Mouse (Mus musculus) stomach, postnatal 0 days (tissue): ENCODE measurements around the gene 2010003K11Rik.

ENCODE experiments used
- CTCF ChIP-seq: IDR thresholded peaks from 2 replicates; pipeline ENCODE4 v1.5.1; 2016; ENCODE audit warnings: antibody characterized with exemption, low read depth, mild to moderate bottlenecking, moderate library complexity
- EP300 ChIP-seq: optimal IDR thresholded peaks from 2 replicates; pipeline ENCODE3; 2016; ENCODE audit warnings: antibody characterized with exemption

DNA sequence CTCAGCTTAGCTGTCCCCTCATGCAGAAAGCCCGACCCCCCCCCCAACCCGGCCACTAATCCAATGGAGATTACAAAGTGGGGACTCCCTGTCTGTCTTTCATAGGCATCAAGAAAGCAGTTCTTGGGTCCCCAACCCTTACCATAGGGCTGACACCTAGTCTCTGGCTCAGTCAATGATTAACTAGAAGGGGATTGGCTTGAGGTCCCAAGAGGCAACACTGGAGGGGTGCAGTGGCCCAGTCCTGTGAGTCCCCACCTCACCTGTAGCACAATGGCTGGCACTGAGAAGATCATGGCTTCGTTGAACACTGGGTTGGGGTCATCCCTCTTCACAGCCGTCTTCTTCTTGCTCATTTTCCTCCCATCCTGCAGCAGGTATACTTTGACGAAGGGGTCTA, 47.7 kb downstream of the 2010003K11Rik start:
- no peak for TF ChIP-seq EP300
- no peak for TF ChIP-seq CTCF
